Mouse (Mus musculus): Measurements from ENCODE around the gene Gdf3. TPM values are rescaled to one million over a fixed set of nuclear protein-coding genes. Genes with fewer than 3 reads are reported as not detected.
A peak's percentile ranks its signal among the peaks of the same experiment; 100 is the strongest.
"Not testable (repeated sequence)": the region's sequence is repeated elsewhere in the genome, so short reads cannot be mapped to it uniquely, and the experiment has no call there.

The Gdf3 gene
- polyA plus RNA-seq (2015; fragmentation: Nextera tagmentation; extraction: Ambion mirVana): not detected in 2 replicates

DNA sequence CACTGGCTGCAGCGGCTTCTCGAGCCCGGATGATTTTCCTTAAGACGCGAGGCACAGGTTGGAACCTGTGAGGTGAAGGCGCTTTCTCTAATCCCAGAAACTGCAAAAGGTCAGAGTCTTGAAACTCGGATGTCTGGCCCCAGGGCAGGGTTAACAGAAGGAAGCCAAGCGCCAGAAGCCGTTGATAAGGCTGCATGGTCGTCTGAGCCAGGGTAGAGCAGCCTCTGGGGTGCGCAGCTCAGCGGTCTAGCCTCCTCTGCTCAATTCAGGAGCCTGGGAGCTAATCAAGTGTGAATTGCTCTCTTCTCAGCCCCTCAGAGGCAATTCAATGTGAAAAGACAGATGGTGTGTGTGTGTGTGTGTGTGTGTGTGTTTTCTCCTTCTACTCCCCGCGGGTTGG is at the start of gene Gdf3:
Gene Gdf3 (minus strand): TSS at position 317 of the 400 bp plus-strand sequence.
- H3K36me3 ChIP-seq: no peaks in the 10 kb centered on the region
- WGBS: 60% methylated on average over 14 of the region's 14 CpGs
- no peaks in the 10 kb centered on the region for H3K27me3 ChIP-seq
- no peaks in the 10 kb centered on the region for H3K4me1 ChIP-seq (replicated peaks)
- no peak within 1 kb of the TSS for H3K27ac ChIP-seq (replicated peaks)
- no peak within 1 kb of the TSS for H3K4me2 ChIP-seq
- H3K9ac ChIP-seq: no peak within 1 kb of the TSS
- H3K4me3 ChIP-seq: no peak within 1 kb of the TSS
- ATAC-seq (ENCODE audit: low read depth): no peak
- H3K9me3 ChIP-seq: no peaks in the 10 kb centered on the region

DNA sequence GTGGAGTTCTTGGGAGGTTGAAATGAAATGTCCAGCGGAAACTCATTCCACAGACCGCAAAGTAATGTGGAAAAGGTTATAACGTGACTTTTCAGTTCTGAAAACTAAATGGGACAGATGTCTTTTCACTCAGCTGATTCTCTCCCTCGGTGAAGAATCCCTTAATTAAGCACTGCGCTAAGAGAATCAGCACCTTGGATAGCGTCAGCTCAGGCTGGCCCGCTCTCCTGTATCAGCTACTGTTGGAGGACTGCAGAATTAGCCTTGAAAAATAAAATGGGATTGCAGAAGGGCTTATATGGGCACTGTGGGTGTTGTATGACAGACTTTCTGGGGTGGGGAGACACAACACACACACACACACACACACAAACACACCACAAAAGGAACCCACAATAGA is 49.7 kb upstream of the Gdf3 start:
- Histone ChIP-seq H3K9ac (no peak overlapping the region), H3K4me2 (no peak overlapping the region), H3K4me3 (no peak overlapping the region), H3K9me3 (no peaks in the 10 kb centered on the region), H3K27ac (replicated peaks) (no peak overlapping the region), H3K36me3 (no peaks in the 10 kb centered on the region), H3K4me1 (replicated peaks) (peaks cover 10% of the 10 kb centered on the region), H3K27me3 (peaks cover 30% of the 10 kb centered on the region)
- WGBS: 18% methylated on average over 7 of the region's 7 CpGs
- ATAC-seq (ENCODE audit: low read depth): no peak

DNA sequence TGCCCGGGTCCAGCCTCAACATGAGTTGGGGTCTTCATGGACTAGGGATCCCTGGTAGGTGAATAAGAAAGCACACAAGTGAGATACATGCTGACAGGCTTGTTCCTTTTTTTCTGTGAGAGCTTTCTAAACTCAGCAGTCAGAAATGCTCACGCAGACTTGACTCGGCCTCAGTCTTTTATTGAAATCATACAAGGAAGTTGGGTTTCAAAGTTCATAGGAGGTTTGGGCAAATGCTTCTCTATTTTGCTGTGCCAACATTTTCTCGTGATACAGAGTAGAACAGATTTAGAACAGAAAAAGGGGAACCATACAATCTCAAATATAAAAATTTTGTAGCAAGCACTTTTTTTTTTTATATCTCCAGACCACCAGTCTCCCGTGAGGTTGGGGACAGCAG is 47.7 kb upstream of the Gdf3 start:
- Histone ChIP-seq H3K36me3 (no peaks in the 10 kb centered on the region), H3K4me2 (no peak overlapping the region), H3K4me1 (replicated peaks) (peaks cover 2% of the 10 kb centered on the region), H3K27me3 (peaks cover 15% of the 10 kb centered on the region), H3K4me3 (no peak overlapping the region), H3K9me3 (no peaks in the 10 kb centered on the region), H3K9ac (no peak overlapping the region), H3K27ac (replicated peaks) (no peak overlapping the region)
- ATAC-seq (ENCODE audit: low read depth): no peak
- 87% methylated on average over 5 of the region's 5 CpGs for WGBS

DNA sequence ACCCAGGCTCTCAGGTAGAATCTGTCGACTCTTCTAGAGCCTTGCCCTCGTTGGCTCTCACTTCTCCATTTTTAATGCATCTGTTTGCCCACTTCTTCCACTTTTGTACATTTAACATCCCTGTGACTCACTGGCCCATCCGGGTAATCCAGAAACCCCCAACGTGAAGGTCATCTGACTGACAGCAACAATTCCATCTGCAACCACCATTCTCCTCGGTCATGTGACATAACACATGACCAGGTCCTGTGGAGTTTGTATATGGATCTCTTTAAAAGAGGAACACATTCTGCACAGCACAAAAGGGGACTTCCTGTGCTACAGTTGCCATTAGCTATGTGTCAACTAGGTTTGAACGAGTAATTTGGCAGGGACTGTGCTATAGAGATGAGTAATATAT is 44.4 kb upstream of the Gdf3 start:
- Histone ChIP-seq H3K9me3 (no peaks in the 10 kb centered on the region), H3K4me2 (no peak overlapping the region), H3K27me3 (no peaks in the 10 kb centered on the region), H3K4me3 (no peak overlapping the region), H3K36me3 (no peaks in the 10 kb centered on the region), H3K4me1 (replicated peaks) (no peaks in the 10 kb centered on the region), H3K9ac (no peak overlapping the region), H3K27ac (replicated peaks) (no peak overlapping the region)
- 78% methylated on average over 6 of the region's 6 CpGs for WGBS
- ATAC-seq (ENCODE audit: low read depth): no peak

DNA sequence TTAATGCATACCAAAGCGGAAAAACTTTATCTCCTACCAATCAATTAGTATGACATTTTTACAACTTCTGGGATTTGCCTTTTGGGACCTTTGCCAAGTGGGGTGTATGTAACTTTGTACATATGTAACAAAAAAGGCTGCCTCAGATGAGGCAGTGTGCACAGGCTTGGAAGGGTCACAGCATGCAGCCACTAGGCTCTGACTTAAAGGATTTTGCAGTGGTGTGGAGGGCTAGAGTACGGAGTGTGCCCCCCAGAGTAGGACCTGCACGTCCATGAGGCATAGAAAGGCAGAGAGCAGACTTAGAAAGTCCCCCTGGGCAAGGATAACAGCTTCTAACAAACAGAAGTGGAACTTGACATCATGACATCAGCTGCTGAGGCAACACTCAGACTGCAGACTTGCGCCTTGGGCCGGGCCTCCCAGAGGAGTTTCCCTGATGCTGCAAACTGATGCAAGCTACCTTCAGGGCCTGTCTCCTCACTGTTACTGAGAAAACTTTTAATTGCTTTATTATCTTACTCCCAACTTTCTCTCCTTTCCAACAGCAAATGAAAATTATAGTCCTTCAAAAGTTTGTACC is 40.6 kb upstream of the Gdf3 start:
- WGBS: 71% methylated on average over 5 of the region's 5 CpGs
- Histone ChIP-seq H3K4me3 (no peak overlapping the region), H3K4me1 (replicated peaks) (no peaks in the 10 kb centered on the region), H3K36me3 (no peaks in the 10 kb centered on the region), H3K27ac (replicated peaks) (no peak overlapping the region), H3K27me3 (no peaks in the 10 kb centered on the region), H3K9ac (no peak overlapping the region), H3K9me3 (no peaks in the 10 kb centered on the region), H3K4me2 (no peak overlapping the region)
- no peak for ATAC-seq (ENCODE audit: low read depth)

DNA sequence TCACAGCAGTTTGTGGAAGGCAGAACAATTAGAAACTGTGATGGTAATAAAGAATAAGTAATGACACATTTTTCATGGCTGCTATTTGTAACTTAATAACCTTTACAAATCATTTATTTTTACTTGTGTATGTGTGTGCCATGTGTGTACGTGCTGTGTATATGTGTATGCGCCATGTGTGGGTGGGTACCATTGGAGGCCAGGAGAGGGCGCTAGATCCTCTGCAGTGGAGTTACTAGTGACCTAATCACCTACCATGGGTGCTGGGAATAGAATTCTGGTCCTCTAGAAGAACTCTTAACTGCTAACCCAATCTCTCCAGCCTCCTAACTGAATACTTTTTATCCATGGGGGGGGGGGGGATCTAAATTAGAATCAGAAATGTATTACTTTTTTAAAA is 40.0 kb upstream of the Gdf3 start:
- Histone ChIP-seq H3K9me3 (no peaks in the 10 kb centered on the region), H3K36me3 (no peaks in the 10 kb centered on the region), H3K4me1 (replicated peaks) (no peaks in the 10 kb centered on the region), H3K4me2 (no peak overlapping the region), H3K4me3 (no peak overlapping the region), H3K9ac (no peak overlapping the region), H3K27me3 (no peaks in the 10 kb centered on the region), H3K27ac (replicated peaks) (no peak overlapping the region)
- 84% methylated on average over 3 of the region's 3 CpGs for WGBS
- ATAC-seq (ENCODE audit: low read depth): no peak

DNA sequence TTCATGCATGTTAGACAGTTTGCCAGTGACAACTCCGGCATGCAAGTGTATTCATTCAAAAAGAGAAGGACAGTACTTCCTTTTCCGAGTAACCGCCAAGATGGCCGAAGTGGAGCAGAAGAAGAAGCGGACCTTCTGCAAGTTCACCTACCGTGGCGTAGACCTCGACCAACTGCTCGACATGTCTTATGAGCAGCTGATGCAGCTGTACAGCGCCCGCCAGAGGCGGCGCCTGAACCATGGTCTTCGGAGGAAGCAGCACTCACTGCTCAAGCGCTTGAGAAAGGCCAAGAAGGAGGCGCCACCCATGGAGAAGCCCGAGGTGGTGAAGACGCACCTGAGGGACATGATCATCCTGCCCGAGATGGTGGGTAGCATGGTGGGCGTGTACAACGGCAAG is 34.3 kb upstream of the Gdf3 start:
- not testable (repeated sequence) for H3K36me3 ChIP-seq; H3K27ac ChIP-seq (replicated peaks); ATAC-seq (ENCODE audit: low read depth); H3K4me2 ChIP-seq; H3K9ac ChIP-seq; H3K4me1 ChIP-seq (replicated peaks); H3K9me3 ChIP-seq; H3K27me3 ChIP-seq; H3K4me3 ChIP-seq
- 92% methylated on average over 21 of the region's 21 CpGs for WGBS

DNA sequence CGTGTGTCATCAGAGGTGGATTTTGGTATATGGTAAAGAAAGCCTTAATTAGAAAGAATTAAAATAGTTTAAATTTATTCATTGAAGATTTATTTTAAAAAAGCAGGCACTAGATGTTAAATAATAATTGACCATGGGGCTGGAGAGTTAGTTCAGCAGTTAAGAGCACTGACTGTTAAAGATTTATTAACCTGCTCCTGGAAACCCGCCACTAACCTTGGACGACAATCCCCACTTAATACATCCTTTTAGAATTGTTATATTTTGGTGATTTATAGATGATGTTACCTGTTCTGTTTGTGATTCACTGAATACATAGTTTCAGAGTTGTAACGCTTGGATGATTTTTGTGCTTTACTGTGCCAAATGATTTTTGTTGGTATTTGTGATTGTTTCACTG is 27.7 kb upstream of the Gdf3 start:
- not testable (repeated sequence) for ATAC-seq (ENCODE audit: low read depth); H3K27me3 ChIP-seq; H3K4me3 ChIP-seq; H3K27ac ChIP-seq (replicated peaks); H3K9ac ChIP-seq; H3K4me2 ChIP-seq; H3K36me3 ChIP-seq; H3K4me1 ChIP-seq (replicated peaks); H3K9me3 ChIP-seq
- 79% methylated on average over 4 of the region's 4 CpGs for WGBS

DNA sequence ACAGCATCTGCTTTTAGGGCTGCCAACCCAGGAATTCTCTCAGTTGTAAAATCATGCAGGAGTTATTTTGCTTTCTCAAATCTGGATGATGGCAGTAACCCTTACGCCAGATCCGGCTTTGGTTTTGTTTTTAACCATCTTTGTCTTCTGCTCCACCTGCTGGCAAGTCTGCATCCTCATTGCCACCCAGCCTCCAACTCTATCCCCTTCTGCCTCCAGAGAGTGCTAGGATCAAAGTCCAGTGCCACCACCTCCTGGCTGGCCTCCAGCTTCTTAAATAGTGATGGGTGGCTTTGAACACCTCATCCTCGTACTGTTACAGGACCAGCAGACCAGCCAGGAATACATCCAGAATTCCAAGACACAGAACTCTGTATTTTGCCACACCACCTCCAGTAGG is 26.8 kb upstream of the Gdf3 start:
- no peaks in the 10 kb centered on the region for H3K4me1 ChIP-seq (replicated peaks)
- no peak for ATAC-seq (ENCODE audit: low read depth)
- no peaks in the 10 kb centered on the region for H3K27me3 ChIP-seq
- H3K27ac ChIP-seq (replicated peaks): no peak overlapping the region
- no peaks in the 10 kb centered on the region for H3K9me3 ChIP-seq
- no peak overlapping the region for H3K9ac ChIP-seq
- H3K4me3 ChIP-seq: no peak overlapping the region
- 88% methylated on average over 3 of the region's 3 CpGs for WGBS
- H3K36me3 ChIP-seq: no peaks in the 10 kb centered on the region
- no peak overlapping the region for H3K4me2 ChIP-seq

DNA sequence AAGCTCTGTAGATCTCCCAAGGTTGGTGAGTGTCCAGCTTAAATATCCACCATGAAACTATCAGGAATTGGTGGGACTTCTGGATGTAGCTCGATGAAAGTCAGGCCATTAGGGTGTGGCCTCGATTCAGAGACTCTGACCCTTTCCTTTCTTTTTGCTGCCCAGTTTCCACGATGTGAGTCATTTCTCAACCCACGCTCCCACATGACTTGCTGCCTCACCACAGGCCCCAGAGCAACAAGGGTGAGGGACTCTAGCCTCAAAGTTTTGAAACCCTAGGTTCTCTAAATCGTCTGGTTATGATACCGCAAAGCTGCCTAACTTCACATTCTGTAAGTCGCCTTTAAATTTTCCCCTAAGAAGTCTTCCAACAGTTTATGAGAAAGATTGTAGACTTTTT is 25.4 kb upstream of the Gdf3 start:
- H3K4me3 ChIP-seq: no peak overlapping the region
- no peak overlapping the region for H3K4me2 ChIP-seq
- H3K36me3 ChIP-seq: no peaks in the 10 kb centered on the region
- H3K9me3 ChIP-seq: no peaks in the 10 kb centered on the region
- no peak for ATAC-seq (ENCODE audit: low read depth)
- 85% methylated on average over 7 of the region's 7 CpGs for WGBS
- H3K27ac ChIP-seq (replicated peaks): no peak overlapping the region
- H3K9ac ChIP-seq: no peak overlapping the region
- H3K27me3 ChIP-seq: no peaks in the 10 kb centered on the region
- no peaks in the 10 kb centered on the region for H3K4me1 ChIP-seq (replicated peaks)

DNA sequence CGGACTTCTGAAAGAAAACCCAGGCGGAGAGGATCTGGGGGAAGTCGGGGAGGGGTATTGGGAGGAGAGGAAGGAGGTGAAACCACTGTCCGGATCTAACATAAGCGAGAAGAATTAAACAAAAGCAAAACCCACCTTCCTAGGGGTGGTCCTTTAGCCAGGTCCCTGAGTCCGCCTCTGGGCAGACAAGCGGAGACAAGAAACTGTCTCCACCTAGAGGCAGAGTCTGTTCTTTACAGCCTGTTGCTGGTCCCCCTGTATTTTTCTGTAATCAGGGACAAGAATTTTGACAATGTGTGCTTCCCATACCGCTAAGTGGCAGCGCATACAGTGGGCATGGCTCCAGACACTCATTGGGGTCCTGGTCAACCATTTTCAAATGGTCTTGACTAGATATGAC is 23.5 kb upstream of the Gdf3 start:
- Histone ChIP-seq H3K9me3 (no peaks in the 10 kb centered on the region), H3K27me3 (no peaks in the 10 kb centered on the region), H3K9ac (no peak overlapping the region), H3K4me3 (no peak overlapping the region), H3K27ac (replicated peaks) (no peak overlapping the region), H3K4me1 (replicated peaks) (no peaks in the 10 kb centered on the region), H3K4me2 (no peak overlapping the region), H3K36me3 (no peaks in the 10 kb centered on the region)
- ATAC-seq (ENCODE audit: low read depth): no peak
- WGBS: 59% methylated on average over 9 of the region's 9 CpGs

DNA sequence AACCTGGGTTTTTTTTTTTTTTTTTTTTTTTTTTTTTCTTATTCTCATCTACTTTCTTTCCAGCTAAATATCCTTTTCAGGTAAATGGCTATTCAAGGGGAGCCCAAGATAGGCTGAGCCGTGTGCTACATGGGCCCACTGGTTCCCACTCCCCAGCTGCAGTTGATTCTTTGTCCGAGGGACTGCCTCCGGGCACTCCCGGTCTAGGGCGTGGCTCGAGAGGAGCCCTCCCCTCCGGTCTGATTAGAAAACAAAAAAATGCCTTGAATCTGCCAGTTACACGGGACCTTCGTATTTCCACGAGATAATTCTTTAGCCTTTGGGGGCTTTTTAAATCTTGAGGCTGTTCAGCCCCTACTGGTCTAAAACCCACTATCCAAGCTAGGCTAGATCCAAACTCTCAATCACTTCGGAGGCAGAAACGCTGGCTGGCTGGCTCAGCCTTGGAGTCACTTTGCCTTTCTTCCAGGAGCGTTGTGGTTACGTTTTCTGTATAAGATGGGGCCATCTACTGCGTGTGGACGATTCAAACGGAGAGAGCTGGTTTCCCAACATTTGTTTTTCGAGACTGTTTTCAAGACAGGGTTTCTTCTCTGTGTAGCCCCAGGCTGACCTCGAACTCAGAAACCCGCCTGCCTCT is 17.7 kb upstream of the Gdf3 start:
- H3K4me2 ChIP-seq: peak overlapping the region; percentile 38
- H3K27me3 ChIP-seq: no peaks in the 10 kb centered on the region
- H3K36me3 ChIP-seq: no peaks in the 10 kb centered on the region
- no peaks in the 10 kb centered on the region for H3K4me1 ChIP-seq (replicated peaks)
- H3K27ac ChIP-seq (replicated peaks): no peak overlapping the region
- H3K4me3 ChIP-seq: no peak overlapping the region
- 38% methylated on average over 20 of the region's 20 CpGs for WGBS
- H3K9me3 ChIP-seq: no peaks in the 10 kb centered on the region
- ATAC-seq (ENCODE audit: low read depth): no peak
- no peak overlapping the region for H3K9ac ChIP-seq

DNA sequence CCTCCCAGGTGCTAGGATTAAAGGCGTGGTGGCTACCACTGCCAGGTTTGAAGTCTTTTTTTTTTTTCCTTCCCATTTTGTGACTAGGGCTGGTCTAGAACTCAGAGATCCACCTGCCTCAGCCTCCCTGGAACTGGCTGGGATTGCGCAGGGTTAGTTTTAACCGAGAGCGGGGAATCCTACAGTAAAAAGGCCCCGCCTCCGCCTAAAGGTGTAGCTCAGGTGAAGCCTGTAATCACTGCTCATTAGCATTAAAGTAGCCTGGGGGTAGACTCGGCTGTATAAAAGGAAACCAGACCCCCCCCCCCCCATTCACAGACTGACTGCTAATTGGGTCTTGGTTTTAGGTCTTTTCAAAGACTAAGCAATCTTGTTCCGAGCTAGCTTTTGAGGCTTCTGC is 16.2 kb upstream of the Gdf3 start, which contains the start of gene Dppa3:
Gene Dppa3 (plus strand): TSS at position 301 of the 400 bp plus-strand sequence.
- H3K4me1 ChIP-seq (replicated peaks): no peaks in the 10 kb centered on the region
- no peak within 1 kb of the TSS for H3K4me3 ChIP-seq
- H3K9me3 ChIP-seq: no peaks in the 10 kb centered on the region
- 90% methylated on average over 8 of the region's 8 CpGs for WGBS
- no peaks in the 10 kb centered on the region for H3K36me3 ChIP-seq
- H3K4me2 ChIP-seq: peak within 1 kb of the TSS; percentile 38; the same call in 1 of the 2 replicates
- H3K27me3 ChIP-seq: no peaks in the 10 kb centered on the region
- H3K27ac ChIP-seq (replicated peaks): no peak within 1 kb of the TSS
- no peak within 1 kb of the TSS for H3K9ac ChIP-seq
- no peak for ATAC-seq (ENCODE audit: low read depth)

Measured in neural tube, embryonic 13.5 days (tissue).